Mouse (Mus musculus): ENCODE measurements around the gene Kbtbd12. TPM values are rescaled to one million over a fixed set of nuclear protein-coding genes. Genes with fewer than 3 reads are reported as not detected.

Gene Kbtbd12
- total and polyA plus RNA-seq, 2 experiments from 2014 or later = 0.34 to 0.68 TPM

DNA sequence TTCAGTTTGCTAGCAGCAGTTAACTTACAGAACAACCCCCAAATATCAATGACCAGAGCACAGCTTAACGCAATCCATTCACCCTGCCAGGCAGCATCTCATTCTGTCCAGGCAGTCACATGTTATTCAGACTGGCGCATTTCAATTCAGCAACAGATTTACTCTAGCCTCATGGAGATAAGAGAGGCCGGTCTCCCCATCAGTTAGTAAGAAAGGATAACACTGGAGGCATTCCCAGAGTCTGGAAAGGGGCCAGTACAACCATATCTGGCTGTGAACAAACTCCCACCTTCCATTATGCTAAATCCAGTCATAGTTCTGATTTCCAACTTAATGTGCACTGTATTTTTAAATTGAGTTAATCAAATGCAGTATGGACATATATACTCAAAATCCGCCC is 123.2 kb downstream of the Kbtbd12 start:
- H3K4me2 ChIP-seq (ENCODE audit: low read depth, low read length) = no peak overlapping the region
- H3K4me3 ChIP-seq (ENCODE audit: low read length) = no peak overlapping the region
- no peaks in the 10 kb centered on the region for H3K27me3 ChIP-seq (ENCODE audit: insufficient read depth, low read length)
- no peak overlapping the region for H3K27ac ChIP-seq
- TF ChIP-seq CTCF (IDR thresholded peaks at IDR 0.05; ENCODE audit: low read depth) = no peak
- DNase-seq (ENCODE audit: low spot score) (no peak), ATAC-seq (no peak)
- 88% methylated on average over 4 of the region's 4 CpGs for WGBS
- H3K9ac ChIP-seq (replicated peaks; ENCODE audit: low read length) = no peak overlapping the region
- H3K9me3 ChIP-seq (ENCODE audit: low read length) = no peaks in the 10 kb centered on the region
- peaks cover 62% of the 10 kb centered on the region for H3K36me3 ChIP-seq (ENCODE audit: insufficient read depth, low read length)
- no peaks in the 10 kb centered on the region; the same call in 1 of the 2 replicates for H3K4me1 ChIP-seq (ENCODE audit: insufficient read depth, low read length)

DNA sequence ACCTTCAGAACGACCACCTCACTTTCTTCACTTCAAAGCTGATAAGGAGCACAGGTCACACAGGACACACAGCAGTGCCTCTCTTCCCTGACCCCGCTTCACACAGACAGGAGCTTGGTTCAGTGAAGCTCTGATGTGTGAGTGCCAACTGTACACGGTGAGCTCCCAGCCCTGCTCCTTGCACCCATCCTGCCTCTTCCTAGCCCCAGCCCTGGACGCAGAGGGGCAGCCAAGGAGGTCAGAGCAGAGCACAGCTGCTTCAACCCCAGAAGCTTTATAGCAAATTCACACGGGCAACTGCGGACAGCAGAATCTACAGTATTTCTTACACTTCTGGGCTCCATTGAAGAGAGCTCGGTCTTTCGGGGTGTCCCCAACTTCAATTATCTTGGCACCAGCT is 123.8 kb downstream of the Kbtbd12 start:
- WGBS = 93% methylated on average over 8 of the region's 8 CpGs
- Histone ChIP-seq H3K9me3 (ENCODE audit: low read length) (no peaks in the 10 kb centered on the region), H3K27ac (no peak overlapping the region), H3K4me2 (ENCODE audit: low read depth, low read length) (no peak overlapping the region), H3K4me3 (ENCODE audit: low read length) (no peak overlapping the region), H3K36me3 (ENCODE audit: insufficient read depth, low read length) (peaks cover 65% of the 10 kb centered on the region), H3K9ac (replicated peaks; ENCODE audit: low read length) (no peak overlapping the region), H3K4me1 (ENCODE audit: insufficient read depth, low read length) (no peaks in the 10 kb centered on the region; the same call in 1 of the 2 replicates), H3K27me3 (ENCODE audit: insufficient read depth, low read length) (no peaks in the 10 kb centered on the region)
- DNase-seq (ENCODE audit: low spot score) = no peak
- no peak for TF ChIP-seq CTCF (IDR thresholded peaks at IDR 0.05; ENCODE audit: low read depth)
- ATAC-seq = no peak

DNA sequence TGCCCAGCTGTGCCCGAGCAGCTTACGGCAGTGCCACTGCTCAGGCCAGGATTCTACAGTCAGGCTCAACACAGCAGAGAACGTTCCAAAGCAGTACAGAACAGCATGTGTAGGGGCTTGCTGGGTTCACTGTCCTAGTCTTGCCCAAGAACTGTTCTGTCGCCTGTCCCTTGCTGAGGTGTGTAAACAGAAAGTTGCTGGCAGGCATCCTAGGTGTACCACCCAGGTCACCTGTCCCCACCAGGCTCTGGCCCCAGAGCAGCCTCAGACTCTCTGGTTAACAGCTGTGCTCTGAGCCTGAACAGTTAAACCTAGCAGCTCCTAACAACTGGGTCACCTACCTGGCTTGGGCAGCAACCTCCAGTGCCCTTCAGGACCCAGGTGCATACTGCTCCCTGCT is 134.7 kb downstream of the Kbtbd12 start:
- no peaks in the 10 kb centered on the region for H3K9me3 ChIP-seq (ENCODE audit: low read length)
- 93% methylated on average over 4 of the region's 4 CpGs for WGBS
- H3K36me3 ChIP-seq (ENCODE audit: insufficient read depth, low read length) = peaks cover 54% of the 10 kb centered on the region
- ATAC-seq (no peak), DNase-seq (ENCODE audit: low spot score) (no peak)
- no peak overlapping the region for H3K4me3 ChIP-seq (ENCODE audit: low read length)
- H3K9ac ChIP-seq (replicated peaks; ENCODE audit: low read length) = no peak overlapping the region
- no peak for TF ChIP-seq CTCF (IDR thresholded peaks at IDR 0.05; ENCODE audit: low read depth)
- no peaks in the 10 kb centered on the region for H3K27me3 ChIP-seq (ENCODE audit: insufficient read depth, low read length)
- H3K4me1 ChIP-seq (ENCODE audit: insufficient read depth, low read length) = no peaks in the 10 kb centered on the region
- no peak overlapping the region for H3K27ac ChIP-seq
- no peak overlapping the region for H3K4me2 ChIP-seq (ENCODE audit: low read depth, low read length)

DNA sequence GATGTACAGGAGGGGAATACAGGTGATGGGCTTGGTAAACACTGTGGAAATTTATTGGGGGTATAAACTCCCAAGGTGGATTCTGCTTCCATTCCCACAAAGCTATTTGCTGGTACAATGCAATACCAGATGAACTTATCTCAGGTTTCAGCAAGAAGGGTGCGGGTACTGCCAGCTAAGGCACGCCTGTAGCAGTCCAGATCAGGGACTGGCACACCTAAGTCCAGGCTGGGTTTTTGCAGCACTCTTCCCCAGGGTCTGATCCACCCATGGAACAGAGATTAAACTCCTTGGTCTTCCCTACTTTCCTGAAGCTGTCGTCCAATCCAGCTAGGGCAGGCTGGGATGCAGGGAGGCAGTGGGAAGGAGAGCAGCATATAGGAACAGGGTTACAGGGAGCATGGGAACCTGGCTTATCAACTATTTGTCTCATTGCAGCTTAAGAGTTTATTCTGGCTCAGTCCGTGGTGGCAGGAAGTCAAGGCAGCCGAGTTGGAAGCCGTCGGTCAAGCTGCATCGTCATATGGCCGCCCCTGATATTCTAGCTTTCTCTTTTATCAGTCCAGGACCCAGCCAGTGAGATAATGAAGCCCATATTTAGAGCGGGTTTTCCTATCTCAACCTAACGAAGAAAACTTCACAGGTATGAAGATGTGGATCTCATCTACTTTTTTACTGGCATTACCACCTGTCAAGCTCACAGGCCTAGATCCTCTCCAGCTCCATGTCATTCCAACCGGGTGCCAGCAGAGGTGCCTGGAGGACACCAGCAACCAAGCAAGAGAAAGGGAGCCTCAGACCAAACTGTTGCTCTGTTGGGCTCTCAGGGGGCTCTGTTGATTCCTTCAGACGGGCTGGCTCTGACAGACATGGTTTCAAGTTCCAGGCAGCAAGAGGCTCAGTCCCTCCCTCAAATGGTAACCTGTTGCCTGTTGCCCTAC is 135.4 kb downstream of the Kbtbd12 start:
- peaks cover 51% of the 10 kb centered on the region for H3K36me3 ChIP-seq (ENCODE audit: insufficient read depth, low read length)
- WGBS = 84% methylated on average over 13 of the region's 13 CpGs
- no peak for DNase-seq (ENCODE audit: low spot score)
- no peak overlapping the region for H3K4me3 ChIP-seq (ENCODE audit: low read length)
- ATAC-seq = no peak
- no peaks in the 10 kb centered on the region for H3K27me3 ChIP-seq (ENCODE audit: insufficient read depth, low read length)
- 0 out of 2 replicates have a peak, but pooled peaks have one; percentile 6 for TF ChIP-seq CTCF (IDR thresholded peaks at IDR 0.05; ENCODE audit: low read depth)
- H3K9ac ChIP-seq (replicated peaks; ENCODE audit: low read length) = no peak overlapping the region
- no peaks in the 10 kb centered on the region for H3K4me1 ChIP-seq (ENCODE audit: insufficient read depth, low read length)
- no peaks in the 10 kb centered on the region for H3K9me3 ChIP-seq (ENCODE audit: low read length)
- H3K4me2 ChIP-seq (ENCODE audit: low read depth, low read length) = no peak overlapping the region
- H3K27ac ChIP-seq = no peak overlapping the region

DNA sequence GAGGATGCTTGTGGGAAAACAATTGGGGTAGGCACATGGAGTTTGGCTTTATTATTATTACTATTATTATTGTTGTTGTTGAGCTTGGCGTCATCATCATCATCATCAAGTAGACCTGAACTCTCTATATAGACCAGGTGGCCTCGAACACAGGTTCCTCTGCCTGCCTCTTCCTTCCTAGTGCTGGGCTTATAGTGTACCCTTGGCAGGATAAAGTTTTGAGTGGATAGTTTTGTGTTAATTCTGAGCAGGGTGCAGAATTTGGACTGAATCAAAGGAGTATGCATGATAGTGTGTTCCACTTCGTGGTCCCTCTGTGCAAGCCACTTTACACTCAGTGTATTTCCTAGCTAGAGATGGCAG is 137.4 kb downstream of the Kbtbd12 start:
- Histone ChIP-seq H3K36me3 (ENCODE audit: insufficient read depth, low read length) (peaks cover 33% of the 10 kb centered on the region), H3K9ac (replicated peaks; ENCODE audit: low read length) (peak overlapping the region; percentile 73; the same call in 1 of the 2 replicates), H3K4me3 (ENCODE audit: low read length) (peak overlapping the region; percentile 47), H3K4me2 (ENCODE audit: low read depth, low read length) (peak overlapping the region; percentile 79), H3K27ac (no peak overlapping the region), H3K9me3 (ENCODE audit: low read length) (no peaks in the 10 kb centered on the region), H3K27me3 (ENCODE audit: insufficient read depth, low read length) (no peaks in the 10 kb centered on the region), H3K4me1 (ENCODE audit: insufficient read depth, low read length) (no peaks in the 10 kb centered on the region)
- TF ChIP-seq CTCF (IDR thresholded peaks at IDR 0.05; ENCODE audit: low read depth) = no peak
- DNase-seq (ENCODE audit: low spot score) (no peak), ATAC-seq (peak; percentile 30)
- 10% methylated on average over 3 of the region's 3 CpGs for WGBS

DNA sequence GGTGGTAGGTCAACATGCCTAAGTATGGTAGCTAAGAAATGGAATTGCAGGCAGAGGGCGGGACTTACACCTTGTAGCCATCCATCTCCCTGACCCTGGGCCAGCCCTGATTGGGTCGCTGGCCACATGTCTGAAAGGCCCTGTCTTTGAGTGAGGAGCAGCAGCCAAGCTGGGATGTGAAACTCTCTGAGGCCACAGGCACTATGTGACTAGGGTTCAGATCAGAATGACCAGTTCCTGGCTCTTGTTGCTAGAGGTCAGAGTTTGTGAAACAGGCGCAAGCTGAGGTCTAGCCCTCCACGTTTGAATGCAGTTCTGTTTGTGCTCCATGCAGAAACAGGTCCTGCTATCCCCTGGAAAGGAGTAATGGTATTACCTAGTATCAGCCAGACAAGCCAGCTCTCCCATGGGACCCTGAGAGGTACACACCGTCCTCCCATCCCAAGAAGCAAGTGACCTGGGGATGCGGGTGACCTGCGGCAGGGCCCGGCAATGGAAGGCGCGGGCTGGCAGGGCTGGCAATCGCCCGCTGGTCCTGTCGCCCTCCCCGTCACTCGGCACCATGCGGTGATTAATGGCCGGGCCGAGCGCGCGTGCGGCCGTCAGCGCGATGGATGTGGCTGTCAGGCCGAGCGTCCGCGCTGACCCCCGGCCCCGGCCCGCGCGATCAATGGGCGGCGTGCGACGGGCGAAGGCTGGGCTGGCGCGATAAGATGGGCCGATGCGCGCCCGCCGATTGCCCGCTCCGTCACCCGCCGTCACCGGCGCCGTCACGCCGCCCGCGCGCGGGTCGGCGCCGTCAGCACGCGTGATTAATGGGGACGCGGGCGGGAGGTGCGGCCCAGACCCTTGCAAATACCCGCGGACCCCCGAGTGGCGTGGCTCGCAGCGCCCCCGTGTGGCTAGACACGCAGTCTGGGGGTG is 138.0 kb downstream of the Kbtbd12 start:
- Histone ChIP-seq H3K9ac (replicated peaks; ENCODE audit: low read length) (peak overlapping the region; percentile 73), H3K27me3 (ENCODE audit: insufficient read depth, low read length) (no peaks in the 10 kb centered on the region), H3K4me3 (ENCODE audit: low read length) (peak overlapping the region; percentile 47), H3K4me1 (ENCODE audit: insufficient read depth, low read length) (no peaks in the 10 kb centered on the region), H3K27ac (peak overlapping the region; percentile 77), H3K4me2 (ENCODE audit: low read depth, low read length) (peak overlapping the region; percentile 79), H3K9me3 (ENCODE audit: low read length) (no peaks in the 10 kb centered on the region), H3K36me3 (ENCODE audit: insufficient read depth, low read length) (peaks cover 28% of the 10 kb centered on the region)
- DNase-seq (ENCODE audit: low spot score) = peak; percentile 90
- ATAC-seq = peak; percentile 92
- TF ChIP-seq CTCF (IDR thresholded peaks at IDR 0.05; ENCODE audit: low read depth) = peak; percentile 83
- 3% methylated on average over 76 of the region's 76 CpGs for WGBS

Other genes with a start within 250 kb of the Kbtbd12 start
- 20.6 and 28.6 TPM in 2 replicates for gene Eefsec, start 191.4 kb downstream of the Kbtbd12 start, total RNA-seq (2014; rRNA removed)
- 25.6 and 27.9 TPM in 2 replicates for gene Eefsec, start 191.4 kb downstream of the Kbtbd12 start, polyA plus RNA-seq (2015; fragmentation: Nextera tagmentation; extraction: Ambion mirVana)
- 31.2 and 42.5 TPM in 2 replicates for gene Ruvbl1, start 172.5 kb downstream of the Kbtbd12 start, total RNA-seq (2014; rRNA removed)
- gene Ruvbl1, start 172.5 kb downstream of the Kbtbd12 start, polyA plus RNA-seq (2015; fragmentation: Nextera tagmentation; extraction: Ambion mirVana) = 74.0 and 74.6 TPM in 2 replicates
- 183 and 201 TPM in 2 replicates for gene Sec61a1, start 119.0 kb downstream of the Kbtbd12 start, total RNA-seq (2014; rRNA removed)
- gene Sec61a1, start 119.0 kb downstream of the Kbtbd12 start, polyA plus RNA-seq (2015; fragmentation: Nextera tagmentation; extraction: Ambion mirVana) = 129 and 133 TPM in 2 replicates
- 105 and 126 TPM in 2 replicates for gene Mgll, start 86.5 kb upstream of the Kbtbd12 start, total RNA-seq (2014; rRNA removed)
- 148 and 158 TPM in 2 replicates for gene Mgll, start 86.5 kb upstream of the Kbtbd12 start, polyA plus RNA-seq (2015; fragmentation: Nextera tagmentation; extraction: Ambion mirVana)
- 62.6 and 78.9 TPM in 2 replicates for gene Abtb1, start 204.0 kb upstream of the Kbtbd12 start, total RNA-seq (2014; rRNA removed)
- 31.5 and 34.8 TPM in 2 replicates for gene Abtb1, start 204.0 kb upstream of the Kbtbd12 start, polyA plus RNA-seq (2015; fragmentation: Nextera tagmentation; extraction: Ambion mirVana)
- 1,247 and 1,290 TPM in 2 replicates for gene Podxl2, start 237.1 kb upstream of the Kbtbd12 start, total RNA-seq (2014; rRNA removed)
- 675 and 695 TPM in 2 replicates for gene Podxl2, start 237.1 kb upstream of the Kbtbd12 start, polyA plus RNA-seq (2015; fragmentation: Nextera tagmentation; extraction: Ambion mirVana)